Mouse (Mus musculus): ENCODE data around the gene Cacna1b.
A peak's percentile ranks its signal among the peaks of the same experiment; 100 is the strongest.

Cacna1b gene

DNA sequence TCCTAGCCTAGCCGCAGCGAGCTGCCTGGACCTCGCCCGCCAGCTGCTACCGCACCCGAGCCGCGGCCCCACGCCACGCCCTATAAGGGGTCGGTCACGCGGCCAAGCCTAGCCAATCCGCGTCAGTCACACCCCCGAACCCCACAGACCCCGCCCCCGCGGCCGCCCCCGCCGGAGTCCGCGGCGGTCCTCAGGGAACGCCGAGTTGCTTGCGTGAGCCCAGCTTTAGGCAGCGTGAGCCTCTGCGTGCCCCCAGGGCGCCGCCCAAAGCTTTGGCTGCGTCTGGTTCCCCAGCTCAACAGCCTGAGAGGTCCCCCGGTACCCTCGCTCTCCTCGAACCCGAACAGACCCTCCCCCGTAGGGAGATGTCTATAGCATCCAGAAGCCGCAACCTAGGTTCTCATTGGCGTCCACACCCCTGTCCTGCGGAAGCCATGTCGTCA, at the start of gene Cacna1b:
Cacna1b (minus strand) TSS at position 38 of the 443 bp plus-strand sequence.
- peak; percentile 46 for DNase-seq (ENCODE audit: low read depth, low spot score)

DNA sequence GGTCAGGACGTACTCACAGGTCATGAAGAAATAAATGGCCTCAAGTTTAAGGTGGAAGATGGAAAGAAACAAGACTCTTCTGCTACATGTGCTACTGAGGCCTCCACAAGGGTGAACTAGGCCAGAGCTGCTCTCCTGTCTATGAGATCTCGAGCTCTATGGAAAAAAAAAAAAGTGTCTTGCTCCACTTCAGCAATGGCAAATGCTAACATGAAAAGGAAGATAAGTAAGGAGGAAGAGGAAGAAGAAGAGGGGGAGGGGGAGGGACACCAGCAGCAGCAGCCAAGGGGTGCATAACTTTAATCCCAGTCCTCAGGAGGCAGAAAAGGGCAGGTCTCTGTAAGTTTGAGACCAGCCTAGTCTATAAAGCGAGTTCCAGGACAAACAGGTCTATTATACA, 46.8 kb upstream of the Cacna1b start:
- DNase-seq (ENCODE audit: low read depth, low spot score), result no peak

DNA sequence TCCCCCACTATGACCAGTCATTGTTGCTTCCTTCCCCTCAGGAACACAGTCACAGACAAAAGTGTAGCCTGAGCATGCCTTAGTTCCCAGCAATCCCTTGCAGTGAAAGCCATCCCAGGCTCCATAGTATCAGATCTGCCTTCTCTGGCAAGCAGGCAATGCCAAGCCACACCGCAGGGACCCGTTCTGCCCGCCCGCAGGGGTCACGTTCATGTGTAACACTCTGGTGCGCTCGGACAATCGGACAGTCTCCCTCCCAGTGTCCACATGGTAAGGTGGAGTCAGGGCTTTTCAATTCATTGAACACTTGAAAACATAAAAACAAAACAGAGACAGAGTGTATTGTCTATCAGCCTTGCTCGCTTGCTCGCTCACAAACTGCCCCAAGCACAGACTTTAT, 44.7 kb upstream of the Cacna1b start:
- DNase-seq (ENCODE audit: low read depth, low spot score), result no peak

DNA sequence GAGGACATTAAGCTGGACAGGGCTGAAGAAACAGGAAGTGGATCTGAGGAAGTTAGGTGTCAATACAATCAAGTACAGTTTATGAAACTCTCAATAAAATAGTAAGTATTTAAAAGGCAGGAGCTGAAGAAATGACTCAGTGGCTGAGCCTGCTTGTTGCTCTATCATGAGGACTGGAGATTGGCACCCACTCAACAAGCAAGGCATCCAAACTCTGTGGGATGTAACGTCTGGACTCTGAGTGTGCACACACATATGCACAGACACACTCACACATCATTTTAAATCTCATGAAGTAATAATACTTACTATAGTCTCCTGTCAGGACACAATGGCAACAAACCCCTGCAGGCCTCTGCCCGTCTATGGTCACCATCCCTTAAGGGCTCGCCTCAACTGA, 44.1 kb upstream of the Cacna1b start:
- DNase-seq (ENCODE audit: low read depth, low spot score), result no peak

DNA sequence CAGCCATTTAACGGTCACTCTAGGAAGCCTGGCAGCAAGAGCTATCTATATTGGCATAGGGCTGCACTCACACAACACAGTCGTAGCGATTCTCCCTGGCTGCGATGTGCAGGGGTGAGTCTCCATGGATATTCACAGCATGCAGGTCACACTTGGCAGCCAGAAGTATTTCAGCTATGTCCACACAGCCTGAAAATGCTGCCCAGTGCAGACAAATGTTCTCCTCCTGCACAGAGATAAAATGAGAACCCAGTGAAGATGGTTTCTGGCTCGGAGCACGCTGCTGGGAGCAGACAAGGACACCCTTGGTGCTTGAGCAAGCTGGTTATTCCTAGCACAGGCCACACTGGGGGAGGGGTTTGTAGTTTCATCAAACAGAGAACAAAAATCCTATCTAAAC, 43.2 kb upstream of the Cacna1b start:
- no peak for DNase-seq (ENCODE audit: low read depth, low spot score)

DNA sequence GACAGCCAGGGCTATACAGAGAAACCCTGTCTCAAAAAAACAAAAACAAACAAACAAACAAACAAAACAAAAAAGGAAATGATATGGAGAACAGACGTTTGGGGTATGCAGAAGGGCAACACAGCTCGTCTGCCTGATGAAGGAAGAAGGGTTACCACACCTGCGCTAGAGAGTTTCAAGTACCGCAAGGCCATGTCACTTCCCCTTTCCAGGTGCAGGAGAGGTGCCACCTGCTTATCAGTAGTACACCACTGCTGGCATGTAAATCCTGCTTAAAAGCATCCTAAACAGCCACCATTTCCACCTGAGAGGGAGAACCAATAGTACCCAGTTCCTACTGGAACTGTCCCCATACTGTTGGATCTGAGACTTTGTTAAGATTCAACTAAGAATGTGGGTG, 42.7 kb upstream of the Cacna1b start:
- DNase-seq (ENCODE audit: low read depth, low spot score), result no peak

DNA sequence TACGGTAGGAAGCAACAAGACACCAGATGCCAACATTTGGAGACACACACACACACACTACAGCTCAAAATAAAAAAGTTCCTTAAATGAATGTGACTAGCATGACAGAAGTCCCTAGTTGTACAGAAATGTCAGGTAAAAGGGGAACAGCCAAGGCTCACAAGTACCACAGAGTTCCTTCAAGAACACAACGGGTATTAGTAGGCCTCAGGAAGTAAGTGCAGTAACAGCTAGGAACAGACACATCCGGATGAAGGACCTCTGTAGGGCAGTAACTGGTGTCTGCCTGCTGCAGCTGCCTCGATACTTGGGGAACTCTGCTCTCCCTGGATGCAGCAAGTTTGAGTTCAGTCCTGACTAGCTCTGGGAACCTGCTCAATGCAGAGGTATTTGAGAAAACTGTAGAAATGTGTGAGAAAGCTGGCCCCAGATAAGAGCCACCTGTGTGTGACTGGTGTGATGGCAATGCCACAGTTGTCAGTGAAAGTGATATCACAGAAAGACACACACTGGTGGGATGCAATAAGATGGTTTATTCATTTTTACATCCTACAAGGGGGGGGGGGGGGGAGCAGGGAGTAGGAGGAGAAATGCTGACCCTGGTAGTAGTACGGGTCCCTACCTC, 34.0 kb upstream of the Cacna1b start:
- no peak for DNase-seq (ENCODE audit: low read depth, low spot score)

DNA sequence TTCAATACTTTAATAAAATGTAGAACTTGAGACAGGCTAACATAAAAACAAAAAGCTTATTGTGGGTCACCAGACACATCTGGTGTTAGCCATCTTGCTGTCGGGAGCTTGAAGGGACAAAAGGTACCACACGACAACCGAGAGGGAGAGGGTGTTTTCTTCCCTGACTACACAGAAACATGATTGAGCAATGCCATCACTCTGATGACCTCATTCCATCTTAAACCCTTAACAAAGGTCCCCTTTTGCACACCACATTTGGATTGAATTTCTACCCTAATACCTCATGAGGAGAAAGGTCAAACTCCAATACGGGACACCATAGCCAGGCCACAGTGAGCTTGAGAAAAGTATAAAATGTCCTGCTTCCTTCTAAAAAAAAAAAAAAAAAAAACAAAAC, 24.3 kb upstream of the Cacna1b start:
- no peak for DNase-seq (ENCODE audit: low read depth, low spot score)

DNA sequence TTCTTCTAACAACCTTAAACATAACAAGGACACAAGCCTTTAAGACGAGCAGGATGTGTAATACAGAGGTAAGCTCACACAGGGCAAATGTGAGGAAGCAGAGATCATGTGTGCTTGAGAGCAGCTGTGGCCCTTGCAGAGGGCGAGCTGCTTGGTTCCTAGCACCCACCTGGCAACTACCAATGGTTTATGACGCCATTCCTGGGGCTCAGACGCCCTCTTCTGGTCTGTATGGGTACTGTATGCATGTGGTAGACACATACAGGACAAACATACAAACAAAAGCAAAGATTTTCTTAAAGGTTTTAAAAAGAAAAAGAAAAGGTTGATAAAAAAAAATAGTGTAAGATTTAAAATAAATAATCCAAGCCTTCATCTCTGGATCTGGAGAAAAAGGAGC, 18.3 kb upstream of the Cacna1b start:
- no peak for DNase-seq (ENCODE audit: low read depth, low spot score)

DNA sequence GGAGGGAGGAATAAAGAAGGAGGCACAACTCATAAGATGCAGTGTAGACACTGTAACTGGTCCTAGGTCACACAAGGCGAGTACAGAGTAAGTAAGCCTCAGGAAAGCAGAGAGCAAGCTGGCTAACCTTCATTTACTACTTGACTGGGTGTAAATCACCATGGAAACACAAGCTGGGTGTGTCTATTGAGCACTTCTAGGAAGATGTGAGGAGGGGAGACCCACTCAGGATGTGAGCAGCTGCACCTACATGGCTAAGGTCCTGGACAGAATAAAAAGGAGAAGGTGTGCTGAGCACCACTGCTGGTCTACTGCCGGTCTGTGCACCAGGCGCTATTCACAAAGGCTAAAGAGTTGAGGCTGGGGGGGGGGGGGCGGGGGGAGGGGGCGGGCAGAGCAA, 13.9 kb upstream of the Cacna1b start:
- no peak for DNase-seq (ENCODE audit: low read depth, low spot score)

DNA sequence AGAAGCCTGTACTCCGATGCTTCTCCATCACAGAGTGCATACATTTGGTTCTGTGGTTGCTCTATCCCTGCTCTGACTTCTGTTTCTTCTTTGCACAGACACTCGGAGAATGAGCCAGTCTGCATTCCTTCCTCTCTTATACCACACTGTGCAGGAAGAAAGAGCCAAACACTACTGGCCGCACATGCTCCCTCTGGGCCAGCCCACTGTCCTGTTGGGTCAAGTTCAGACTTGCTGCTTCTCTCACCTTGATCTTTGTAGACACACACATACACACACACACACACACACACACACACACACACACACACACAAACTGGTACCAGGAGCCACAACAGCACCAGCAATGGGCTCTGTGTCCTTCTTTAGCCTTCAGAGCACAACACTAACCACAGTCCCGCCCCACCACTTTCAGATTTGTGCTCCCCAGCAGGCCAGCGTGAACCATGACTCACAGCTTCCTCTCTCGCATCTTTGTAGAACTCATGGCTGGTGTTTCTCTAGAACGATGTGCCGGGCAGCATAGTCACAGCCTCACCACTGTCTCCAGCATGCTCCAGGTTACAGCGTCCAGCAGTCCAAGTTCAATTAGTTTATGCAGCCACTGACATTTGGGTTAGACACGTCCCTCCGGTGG, 13.1 kb upstream of the Cacna1b start:
- DNase-seq (ENCODE audit: low read depth, low spot score), result no peak

DNA sequence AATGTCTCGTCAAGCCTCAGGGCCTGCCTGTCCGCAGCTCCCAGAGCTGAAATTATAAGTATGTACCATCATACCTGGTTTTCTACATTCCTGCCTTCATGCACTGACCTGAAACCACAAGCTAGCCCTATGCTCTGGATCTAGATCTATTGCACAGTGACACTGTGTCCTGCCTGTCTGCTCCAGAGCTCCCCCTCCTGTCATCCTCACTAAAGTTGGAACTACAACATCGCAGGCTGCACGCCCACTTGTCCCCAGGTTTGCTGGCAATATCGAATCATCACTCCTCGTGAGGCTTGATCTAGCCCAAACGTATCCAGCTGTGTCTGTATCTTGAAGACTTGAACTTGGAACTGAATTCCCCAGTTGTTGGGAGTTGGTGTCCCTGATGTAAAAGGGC, 11.9 kb upstream of the Cacna1b start:
- no peak for DNase-seq (ENCODE audit: low read depth, low spot score)

DNA sequence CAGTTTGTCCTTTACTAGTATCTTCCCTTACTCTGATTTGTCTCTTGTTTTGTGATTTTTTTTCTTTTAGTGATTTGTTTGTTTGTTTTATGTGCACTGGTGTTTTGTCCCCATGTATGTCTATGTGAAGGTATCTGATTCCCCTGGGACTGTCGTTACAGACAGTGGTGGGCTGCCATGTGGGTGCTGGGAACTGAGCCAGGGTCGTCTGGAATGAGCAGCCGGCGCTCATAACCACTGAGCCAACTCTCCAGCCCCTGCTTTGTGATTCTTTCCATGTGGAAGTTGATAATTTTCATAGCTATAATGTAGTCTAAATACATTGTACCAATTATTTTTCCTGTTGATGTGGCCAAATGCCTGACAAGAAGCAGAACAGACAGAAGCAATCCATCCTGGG, 7.9 kb upstream of the Cacna1b start:
- DNase-seq (ENCODE audit: low read depth, low spot score), result no peak

DNA sequence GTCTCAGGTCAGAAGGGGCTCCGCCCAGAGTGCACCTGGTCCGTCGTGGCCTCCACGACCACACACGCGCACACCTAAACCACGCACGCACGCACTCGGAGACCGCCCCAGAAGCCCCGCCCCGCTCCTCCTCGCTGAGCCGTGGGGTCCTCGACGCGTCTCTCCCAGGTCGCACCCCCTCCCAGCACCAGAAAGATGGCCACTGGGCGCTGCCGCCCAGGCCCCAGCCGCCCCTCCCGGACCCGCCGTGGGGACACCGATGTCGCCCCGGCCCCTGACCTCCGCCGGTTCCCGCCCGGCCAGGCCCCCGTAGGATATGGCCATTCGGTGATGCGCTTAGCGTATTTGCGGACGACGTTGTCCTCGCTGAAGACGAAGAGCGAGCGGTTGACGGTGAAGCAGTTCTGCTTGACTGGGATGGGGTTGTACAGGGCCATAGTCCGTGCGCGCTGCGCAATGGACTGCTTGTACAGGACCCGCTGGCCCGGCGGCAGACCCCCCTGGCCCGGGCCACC, 449 bp downstream of the Cacna1b start:
- no peak for DNase-seq (ENCODE audit: low read depth, low spot score)

DNA sequence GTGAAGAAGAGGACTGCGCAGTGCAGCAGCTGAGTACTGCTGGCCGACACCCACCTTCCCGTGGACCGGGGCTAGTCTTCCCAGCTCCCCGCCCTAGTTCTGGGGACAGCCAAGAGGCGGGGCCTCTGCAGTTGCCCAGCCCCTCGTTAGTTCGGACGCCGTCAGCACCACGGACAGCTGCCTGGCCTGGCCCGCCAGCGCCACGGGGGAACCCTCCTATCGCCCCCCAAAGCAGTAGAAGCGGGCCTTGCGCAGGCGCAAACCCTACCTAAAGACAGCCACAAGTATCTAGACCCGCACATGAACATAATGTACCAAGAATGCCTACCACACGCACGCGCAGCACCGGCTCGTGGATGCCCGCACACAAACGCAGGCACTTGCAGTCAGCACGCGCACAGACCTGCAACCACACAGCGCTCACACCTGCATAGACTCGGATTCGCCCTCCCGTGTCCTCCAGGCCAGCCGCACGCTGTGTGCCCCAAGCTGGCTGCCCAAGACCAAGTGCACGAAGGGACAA, 968 bp downstream of the Cacna1b start:
- peak; percentile 50 for DNase-seq (ENCODE audit: low read depth, low spot score)

DNA sequence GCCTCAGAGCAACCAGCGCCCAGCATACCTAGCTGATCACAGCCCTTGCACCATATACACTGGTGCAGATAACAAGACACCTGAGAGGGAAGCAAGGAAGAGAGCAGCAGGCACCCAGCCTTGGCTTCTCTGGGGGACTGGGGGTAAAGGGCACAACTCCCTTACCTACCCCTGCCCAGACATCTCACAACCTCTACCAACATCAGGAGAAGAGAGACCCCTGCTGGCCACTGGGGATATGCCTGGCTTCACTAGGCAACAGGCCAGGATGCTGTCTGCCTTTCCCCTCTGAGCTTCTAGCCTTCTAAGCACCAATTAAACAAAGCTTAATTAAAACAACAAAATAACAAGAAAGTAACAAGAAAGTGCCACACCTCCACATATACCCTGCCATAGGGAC, 7.7 kb downstream of the Cacna1b start:
- DNase-seq (ENCODE audit: low read depth, low spot score), result peak; percentile 67

DNA sequence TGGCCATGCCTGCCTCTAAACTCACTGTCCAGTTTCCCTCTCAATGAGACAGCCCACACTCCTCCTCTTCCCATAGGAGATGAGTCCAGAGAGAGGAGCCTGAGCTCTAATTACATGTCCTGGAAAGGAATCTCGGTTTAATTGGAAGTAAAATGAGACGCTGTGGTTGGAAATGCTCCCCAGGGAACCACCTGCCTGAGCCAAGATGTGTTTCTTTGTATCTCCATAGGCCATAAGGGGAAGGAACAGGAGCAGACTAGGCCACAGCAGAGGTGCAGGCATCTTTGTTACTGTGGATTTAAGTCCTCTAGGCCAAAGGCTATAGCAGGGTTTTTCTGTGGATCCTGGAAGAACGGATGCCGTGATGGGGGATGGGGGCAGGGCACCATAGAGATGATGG, 10.4 kb downstream of the Cacna1b start:
- DNase-seq (ENCODE audit: low read depth, low spot score), result no peak

DNA sequence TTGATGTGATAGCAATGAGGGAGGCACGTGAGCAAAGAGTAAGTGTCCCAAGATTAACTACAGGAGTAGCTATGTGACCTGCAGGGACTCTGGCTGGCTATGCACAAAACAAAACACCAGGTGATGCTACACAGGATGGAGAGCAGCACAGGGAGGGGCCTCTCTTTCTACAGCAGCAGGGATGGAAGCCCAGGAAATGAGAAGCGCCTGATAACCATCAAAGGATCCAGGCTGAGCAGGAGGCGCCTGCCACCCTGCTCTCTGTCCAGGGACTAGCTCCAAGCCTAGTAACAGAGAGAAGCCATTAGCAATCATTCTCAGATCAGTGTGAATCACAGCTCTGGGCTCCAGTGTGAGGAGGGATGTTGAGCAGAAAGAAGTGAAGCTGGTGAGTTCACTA, 12.9 kb downstream of the Cacna1b start:
- DNase-seq (ENCODE audit: low read depth, low spot score), result peak; percentile 49

DNA sequence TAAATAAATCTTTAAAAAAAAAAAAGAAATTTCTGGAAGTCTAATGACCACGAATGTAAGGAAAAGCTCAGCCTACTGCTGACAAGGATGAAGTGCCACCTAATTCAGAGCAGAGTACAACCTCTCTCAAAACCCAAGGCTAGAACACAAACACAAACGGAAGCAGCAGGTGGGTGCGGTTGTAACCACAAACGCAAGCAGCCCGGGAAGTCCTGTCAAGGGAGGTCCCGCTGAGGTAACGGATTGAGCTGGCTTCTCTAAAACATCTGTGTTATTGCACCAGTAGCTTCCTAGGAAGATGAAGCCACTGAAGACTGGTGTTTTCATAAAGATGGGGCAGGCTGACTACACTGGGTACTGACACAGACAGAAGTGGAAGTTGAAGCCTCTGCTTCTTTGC, 15.1 kb downstream of the Cacna1b start:
- DNase-seq (ENCODE audit: low read depth, low spot score), result peak; percentile 82

DNA sequence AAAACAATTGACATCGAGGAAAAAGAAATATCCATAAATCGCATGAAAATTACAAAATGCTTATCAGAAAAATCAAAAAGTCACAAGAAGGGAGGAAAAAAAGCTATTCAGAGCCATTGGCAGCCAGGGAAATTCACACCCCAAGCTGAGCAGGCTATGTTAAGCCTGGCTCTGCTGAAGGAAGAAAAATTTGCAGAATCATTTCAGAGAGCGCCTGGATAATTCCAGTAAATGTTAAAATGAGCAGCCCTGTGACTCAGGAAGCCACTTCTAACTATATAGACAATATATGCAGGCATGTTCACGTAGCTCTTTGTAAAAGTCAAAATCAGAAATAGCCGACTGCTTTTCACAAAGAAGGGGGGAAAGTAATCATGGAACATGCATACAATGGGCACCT, 23.3 kb downstream of the Cacna1b start:
- DNase-seq (ENCODE audit: low read depth, low spot score), result no peak

DNA sequence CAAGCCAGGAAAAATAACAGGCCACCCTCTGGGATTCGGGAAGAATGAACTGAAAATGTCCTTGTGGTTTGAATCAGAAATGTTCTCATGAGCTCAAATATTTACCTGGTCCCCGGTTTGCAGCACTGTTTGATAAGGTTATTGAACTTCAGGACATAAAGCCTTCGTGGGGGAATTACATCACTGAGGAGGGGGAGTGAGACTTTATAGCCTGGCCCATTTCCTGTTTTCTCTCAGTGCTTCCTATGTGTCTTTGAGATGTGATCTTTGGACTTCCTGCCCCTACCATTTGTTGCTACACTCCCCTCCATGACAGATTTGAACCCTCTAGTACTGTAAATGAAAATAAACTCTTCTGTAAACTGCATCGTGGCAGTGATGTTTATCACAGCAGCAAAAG, 29.8 kb downstream of the Cacna1b start:
- peak; percentile 39 for DNase-seq (ENCODE audit: low read depth, low spot score)

DNA sequence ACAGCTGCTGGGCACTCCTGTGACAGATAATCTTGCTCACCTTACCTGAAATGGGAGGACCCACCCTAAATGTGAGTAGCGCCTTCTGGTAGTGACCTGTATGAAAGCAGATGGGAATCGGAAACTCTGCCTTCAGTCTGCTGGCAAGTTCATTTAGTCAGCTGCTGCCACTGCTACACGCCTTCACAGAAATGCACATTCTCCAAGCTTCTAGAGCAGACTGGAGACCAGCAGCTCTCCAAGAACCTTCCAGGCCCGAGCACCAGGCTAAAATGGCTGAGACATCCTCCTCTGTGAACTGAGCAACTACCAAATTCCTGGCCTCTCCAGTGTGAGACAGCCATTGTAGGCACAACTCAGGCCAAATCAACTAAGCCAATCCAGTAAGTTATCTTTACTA, 37.1 kb downstream of the Cacna1b start:
- DNase-seq (ENCODE audit: low read depth, low spot score), result no peak

DNA sequence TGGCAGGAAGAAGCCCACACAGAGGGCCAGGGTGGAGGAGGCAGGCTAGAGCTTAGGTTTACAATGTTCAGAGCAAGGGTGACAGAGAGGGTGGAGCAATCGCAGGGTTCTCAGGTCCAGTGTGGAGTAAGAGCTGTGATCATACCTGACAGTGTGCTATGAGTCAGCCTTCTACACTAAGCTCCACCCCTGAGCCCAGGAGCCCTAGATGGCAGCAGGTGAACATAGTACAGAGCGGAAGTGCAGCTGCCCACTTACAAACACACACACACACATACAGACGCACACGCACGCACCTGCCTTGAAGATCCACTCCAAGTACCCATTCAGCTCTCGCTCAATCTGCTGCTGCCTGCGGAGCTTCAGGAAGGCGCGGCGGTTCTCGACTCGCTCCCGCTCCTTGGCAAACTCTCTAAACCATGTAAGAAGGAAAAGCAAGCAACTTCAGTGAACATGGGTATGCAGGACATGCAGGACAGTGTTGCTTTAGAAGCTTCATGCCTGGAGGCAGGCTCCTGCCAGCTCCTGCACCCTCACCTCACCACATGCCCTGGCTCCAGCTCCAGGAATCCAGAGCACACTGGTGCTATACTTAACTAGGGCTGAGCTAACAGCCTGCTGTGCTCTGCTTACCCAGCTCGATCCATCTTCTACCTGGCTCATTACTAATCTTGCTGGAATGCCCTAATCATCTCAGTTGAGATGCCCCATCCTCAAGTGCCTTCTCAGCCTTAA, 43.1 kb downstream of the Cacna1b start:
- no peak for DNase-seq (ENCODE audit: low read depth, low spot score)
